Mouse (Mus musculus) thymus, adult 18-20 months (tissue): Measurements from ENCODE around the gene Dach1.

Experiments used
- DNase-seq, 2 experiments: peaks; one replicate each; pipeline ENCODE4 v3.0.0; 2022; ENCODE audit warnings: mixed read lengths in 2 of 2

Dach1 gene

DNA sequence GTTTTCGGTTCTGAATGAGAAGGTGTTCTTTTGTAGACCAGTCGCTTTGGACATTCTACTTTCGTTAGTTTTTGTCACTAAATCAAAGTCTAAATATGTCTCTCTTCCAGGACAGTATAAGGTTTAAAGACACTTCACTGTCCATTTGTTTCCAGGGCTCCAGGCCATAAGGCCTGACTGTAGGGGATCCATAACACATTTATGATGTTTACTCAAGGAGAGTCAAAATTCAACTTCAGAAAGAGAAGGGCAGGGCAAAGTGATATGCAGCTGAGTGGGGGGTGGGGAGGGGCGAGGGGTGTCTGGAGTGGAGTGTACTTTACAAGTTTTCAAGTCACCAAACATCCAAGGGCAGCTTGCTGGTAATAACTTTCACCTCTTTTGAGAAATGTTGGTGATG lies 146.0 kb downstream of the Dach1 start:
- no peak for DNase-seq

DNA sequence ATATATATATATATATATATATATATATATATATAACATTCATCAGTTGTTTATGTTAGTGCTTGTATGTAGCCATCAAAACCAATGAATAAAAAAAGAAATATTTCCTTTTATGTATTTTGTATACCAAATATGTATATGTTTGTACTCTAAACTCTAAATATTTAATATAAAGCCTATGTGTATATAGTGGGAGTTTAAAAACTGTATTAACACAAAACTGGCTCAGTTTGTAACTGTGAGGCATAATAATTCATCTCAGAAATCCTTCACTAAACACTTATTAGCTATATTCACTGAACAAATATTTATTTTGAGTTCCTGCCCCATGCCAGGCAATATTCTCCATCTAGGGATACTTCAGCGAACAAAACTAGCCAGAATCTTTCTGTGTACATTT lies 155.5 kb downstream of the Dach1 start:
- DNase-seq = no peak

DNA sequence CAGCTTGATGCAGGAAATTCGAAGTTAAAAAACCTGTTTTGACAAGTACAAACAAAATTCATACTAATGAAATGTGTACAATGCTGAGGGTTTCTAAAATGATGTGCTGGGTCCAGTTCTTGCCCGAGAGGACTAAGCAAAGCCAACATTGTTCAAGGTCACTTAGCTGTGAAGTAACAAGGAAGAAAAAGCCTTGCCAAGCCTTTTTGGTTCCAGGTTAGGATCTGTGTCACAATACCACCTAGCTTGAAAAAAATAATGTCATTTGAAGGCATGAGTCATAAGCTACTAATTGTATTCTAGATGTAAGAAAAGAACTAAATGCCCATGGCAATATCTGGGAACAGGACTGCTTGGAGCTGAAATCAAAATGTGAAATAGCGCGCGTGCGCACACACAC lies 161.1 kb downstream of the Dach1 start:
- DNase-seq = no peak

DNA sequence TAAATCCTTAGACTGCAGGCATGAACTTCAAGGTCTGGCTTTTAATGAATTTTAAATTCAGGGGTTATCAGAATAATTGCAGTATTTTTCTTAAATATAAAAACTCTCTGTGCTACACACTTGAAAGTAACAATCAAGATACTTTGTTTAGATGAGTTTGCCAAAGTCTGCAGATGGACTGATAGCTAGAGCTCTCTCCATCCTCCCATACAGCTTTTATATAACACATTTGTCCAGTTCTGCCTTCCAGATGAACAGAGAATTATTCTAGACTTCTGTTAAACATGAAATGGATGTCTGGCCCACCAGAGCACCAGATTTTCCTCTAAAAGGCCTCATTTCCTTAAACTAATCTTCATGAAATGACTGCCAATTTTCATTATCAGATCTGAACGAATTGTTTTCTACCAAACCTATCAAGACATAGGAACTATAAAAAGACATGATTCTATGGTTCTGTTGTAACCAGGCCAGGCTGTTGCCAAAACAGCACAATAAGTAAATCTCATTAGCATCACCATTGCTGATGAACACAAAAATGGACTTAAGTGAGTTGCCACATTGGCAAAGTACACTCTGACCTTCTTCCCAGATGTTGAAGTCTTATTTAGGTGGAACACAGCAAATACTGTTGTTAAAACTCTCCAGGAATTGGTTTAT lies 167.4 kb downstream of the Dach1 start:
- DNase-seq = no peak

DNA sequence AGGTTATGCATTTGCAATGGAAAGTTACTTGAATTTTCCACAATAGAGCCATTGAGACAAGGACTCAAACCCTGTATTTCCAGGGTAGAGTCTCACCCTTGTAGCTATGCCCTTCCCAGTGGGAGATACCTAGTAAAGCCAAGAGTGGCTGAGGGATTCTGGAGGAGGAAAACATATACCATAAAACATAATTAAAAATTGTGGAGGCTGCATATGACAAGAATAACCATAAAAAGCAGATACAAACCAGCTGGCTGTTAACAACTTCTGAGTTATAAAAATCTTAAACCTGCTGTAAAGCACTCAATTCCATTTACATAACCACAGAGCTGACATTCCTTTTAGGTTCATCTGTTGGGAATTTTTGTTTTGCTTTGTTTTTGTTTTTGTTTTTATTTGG lies 171.0 kb downstream of the Dach1 start:
- no peak for DNase-seq

DNA sequence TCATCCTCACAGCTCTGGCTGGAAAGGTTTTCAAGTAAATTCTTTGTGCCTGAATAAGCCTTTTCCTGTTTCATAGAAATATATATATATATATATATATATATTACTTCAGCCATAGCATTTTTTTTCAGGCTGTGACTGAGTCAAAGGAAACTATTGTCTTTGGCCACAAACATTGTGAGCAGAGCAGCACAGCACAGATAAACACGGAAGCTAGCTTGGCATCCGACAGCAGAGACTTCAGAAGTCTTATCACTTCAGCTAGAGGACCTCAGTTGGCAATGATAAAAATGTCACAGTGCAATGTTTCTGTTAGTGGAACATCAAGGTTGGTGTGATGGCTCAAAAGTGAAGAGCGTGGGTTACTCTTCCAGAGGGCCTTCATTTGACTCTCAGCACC lies 186.3 kb downstream of the Dach1 start:
- no peak for DNase-seq

DNA sequence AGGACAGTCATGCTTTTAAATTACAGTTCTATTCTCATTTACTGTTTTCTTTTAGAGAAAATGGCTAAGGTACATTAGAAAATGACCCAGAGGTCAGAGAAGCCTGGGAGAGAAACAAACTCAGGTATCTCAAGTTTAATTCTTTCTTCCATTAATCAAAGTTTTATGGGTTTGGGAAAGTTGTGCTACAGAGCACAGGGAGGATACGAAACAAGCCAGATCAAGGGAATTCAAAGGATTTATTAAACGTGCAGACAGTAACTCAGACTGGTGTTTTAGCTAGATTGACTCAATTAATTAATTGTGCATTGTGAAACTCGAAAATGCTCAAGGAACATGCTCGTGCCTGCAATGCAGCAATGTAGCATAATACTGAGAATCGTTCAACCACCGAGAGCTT lies 186.9 kb downstream of the Dach1 start:
- DNase-seq = no peak

DNA sequence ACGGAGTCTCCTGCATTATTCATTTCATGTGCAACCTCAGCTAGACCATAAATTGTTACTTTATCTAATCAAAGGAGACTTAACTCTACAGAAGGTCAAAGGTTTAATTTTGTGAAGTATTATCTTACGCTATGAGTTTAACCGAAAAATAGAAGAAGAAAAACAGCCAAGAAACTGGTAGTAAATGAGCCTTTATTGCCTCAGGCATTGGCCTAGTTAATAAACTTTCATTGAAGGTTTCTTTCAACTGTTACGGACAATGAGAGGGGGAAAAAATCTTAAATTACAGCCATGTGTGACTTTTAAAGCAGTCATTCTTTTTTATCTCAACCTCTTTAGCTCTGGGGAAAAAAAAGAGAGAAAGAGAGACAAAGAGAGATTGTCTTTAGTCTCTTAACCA lies 188.7 kb downstream of the Dach1 start:
- DNase-seq = no peak

DNA sequence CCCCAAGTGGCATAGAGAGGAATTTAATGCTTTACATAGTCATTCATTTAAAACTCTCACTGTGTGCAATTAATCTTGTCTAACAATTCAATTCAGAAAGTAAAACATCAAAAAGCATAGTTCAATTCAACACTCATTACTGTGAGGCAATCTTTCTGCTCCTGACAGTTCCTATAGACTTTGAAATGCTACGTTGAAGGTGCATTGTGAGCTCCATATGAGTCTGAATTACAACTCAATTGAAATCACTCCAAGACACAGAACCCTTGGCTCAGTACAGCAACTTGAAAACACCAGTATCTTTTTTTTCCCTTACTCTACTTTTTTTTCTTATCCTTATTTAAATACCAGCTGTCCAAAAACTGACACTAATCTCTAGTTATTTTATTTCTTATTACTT lies 193.5 kb downstream of the Dach1 start:
- DNase-seq = no peak

DNA sequence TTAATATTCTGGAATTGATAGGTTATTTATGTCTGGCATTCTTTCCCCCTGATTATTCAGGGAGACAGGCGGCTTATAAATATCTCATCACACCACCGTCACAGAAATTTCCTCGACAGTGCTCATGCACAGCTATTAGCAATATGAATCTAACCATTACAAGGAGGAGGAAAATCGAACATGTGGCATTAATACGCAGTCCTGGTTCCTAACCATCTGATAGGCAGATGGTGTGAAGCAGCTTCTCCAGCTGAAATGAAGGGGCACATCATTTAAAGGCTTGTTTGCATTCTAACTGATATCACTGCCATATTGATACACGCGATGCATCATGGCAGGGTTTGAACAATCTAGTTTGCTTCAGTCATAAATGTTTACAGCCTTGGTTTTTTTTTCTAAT lies 194.1 kb downstream of the Dach1 start:
- no peak for DNase-seq

DNA sequence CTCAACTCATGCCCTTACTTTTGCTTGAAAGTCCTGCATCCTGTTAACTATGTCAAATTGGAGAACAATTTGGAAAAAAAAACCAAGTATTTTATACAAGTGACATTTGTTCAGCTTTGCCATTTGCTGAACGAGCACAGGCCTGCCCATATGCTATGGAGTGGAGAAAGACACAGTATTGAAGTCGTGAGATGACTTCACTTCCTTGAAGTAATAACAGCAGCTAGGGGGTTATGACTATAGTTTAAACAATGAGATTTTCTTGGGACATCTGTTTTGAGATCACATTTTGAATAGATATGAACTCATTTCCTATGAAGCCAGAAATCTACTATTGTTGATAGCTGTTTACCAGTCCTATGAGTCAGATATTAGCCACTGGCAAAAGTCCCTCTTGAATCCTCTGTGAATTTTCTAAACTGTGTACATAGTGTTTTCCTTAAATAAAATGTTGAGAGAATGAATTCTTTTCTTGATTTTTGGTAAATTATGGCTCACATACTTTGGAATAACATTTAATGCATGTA lies 205.0 kb downstream of the Dach1 start:
- no peak for DNase-seq

DNA sequence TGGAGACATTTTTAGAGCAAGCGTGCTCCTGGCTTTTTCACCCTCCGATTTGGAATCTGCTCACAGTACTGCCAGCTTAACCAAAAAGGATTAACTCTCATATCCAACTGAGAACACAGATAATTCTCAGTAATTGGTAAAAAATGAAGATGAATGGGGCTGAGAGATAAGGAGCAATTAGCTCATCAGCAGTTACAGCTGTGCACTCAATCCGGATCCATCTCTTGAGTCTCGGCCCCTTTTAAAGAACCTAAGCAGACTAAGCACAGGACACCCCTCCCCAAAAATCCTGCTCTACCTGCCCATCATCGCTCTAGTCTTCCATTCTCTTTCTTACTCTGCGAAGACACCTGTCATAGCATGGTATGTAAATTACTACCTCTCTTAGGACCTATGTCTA lies 205.9 kb downstream of the Dach1 start:
- DNase-seq = no peak

DNA sequence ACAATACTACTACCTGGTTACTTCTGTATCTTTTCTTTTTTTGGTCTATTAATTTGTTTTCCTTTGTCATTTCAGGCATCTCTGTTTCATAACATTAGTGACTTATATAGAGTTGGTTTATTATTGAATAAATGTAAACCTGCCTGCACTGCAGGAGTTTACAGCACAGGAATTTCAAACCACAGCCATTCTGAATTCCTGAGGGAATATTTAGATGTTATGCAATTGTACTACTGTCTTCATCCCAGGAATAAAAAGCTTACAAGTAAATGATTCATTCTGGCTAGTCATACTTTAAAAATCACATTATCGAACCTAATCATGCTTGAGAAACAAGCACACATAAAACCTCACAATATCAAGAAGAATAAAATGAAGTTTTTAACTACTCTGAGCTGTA lies 213.2 kb downstream of the Dach1 start:
- no peak for DNase-seq

DNA sequence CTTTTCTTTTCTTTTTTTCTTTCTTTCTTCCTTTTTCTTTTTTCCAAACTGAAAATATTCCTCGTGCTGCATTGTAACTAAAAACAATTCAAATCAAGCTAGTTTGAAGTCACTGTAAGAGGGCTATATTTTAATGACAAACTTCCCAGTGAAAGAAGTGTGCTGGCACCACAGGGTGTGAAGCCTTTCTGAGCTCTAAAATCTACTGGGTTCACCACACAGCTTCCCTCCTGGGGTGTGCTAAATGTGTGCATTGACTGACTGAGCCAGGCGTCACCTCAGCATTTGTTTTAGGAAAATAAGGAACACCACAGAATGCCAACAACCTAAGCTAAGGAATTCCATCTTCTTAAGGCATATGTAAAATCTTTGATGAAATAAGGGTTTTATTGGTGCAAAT lies 224.1 kb downstream of the Dach1 start:
- no peak for DNase-seq

DNA sequence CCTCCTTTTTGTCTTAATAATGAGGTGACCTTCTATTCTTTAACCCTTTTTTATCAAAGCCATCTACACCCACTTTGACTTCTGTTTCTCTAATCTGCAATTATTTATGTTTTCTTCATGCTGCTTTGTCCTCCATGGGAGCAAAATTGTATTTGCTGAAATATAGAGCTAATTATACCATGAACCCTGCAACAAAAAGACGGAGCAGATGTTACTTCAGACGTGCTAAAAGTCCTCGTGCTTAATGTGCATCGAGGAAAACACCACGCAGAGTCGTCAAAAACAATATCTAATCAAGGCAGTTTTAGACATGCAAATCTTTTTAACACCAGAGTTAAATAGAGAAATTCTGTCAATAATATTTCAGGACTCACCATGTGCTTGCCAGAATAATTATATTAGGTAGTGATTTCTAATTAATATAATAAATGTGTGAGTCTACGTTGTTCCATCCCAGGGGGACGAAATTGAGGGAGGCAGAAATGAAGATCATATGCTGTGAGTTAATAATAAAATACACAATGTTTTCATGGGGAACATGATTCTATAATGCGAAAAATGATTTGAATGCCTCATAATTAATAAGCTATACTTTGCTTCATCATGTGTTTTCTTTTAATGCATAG lies 224.8 kb downstream of the Dach1 start:
- DNase-seq = no peak

DNA sequence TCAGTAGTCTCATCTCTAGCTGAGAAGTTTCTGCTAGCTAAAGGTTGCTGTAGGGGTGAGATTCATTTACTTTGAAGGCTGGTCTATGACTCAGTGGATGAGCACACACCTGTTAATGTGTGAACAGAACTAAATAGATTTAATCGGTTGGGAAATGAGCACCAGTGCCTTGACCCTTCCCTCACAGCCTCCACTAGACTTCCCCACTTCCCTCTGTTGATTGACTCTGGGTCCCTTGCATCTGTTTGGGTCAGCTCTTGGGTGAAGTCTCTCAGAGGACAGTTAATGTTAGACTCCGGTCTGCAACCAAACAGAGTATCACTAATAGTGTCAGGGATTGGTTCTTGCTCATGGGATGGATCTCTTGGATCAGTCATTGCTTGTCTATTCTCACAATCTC lies 227.2 kb downstream of the Dach1 start:
- no peak for DNase-seq

DNA sequence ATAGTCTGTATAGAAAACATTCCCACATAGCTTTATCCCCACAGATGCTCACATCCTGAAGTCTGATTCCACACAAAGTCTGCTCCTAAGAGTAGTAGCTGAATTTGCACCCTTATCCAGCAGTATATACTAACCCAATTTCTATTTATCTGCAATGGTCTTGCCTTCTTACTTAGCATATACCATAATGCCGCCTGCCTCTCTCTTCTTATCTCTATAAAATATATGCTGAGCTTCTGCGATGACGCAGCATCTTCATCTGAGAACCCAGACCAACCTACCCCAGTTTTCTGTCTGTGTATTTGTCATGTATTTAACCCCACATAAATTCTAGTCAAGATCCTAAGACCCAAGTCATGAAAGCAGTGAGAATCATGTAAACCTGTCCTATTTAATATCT lies 272.9 kb downstream of the Dach1 start:
- no peak for DNase-seq

DNA sequence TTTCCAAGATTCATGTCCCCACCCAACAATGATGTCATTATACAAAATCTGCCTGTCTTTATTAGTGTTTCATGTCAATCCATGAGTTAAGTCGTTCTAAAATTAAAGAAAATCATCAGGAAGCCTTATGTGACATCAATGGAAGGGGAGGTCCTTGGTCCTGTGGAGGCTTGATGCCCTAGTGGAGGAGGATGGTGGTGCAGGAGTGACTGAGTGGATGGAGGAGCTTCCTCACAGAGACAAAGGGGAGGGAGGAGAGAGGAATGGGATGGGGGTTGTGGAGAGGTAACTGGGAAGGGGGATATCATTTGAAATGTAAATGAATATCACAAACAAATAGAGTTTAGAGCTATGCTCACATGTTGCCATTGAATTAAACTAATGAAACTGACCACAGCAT lies 287.6 kb downstream of the Dach1 start:
- no peak for DNase-seq

DNA sequence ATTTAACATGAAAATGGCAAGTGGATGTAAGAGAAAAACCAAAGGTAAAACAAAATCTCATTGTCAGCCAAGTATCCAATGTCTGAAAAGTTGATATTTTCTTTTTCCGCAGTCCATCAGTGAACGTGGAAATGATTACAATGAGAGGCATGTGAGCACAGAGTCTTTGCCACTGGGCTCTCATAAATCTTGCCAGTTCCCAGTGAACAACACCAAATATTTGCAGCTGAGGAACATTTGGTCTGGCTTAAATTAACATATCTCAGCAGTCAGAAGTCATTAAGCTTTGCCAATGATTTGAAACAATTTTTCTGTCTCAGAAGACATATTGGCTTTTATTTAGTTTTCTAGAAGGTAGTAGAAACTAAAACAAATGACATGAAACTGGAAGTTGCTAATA lies 298.6 kb downstream of the Dach1 start:
- no peak for DNase-seq

DNA sequence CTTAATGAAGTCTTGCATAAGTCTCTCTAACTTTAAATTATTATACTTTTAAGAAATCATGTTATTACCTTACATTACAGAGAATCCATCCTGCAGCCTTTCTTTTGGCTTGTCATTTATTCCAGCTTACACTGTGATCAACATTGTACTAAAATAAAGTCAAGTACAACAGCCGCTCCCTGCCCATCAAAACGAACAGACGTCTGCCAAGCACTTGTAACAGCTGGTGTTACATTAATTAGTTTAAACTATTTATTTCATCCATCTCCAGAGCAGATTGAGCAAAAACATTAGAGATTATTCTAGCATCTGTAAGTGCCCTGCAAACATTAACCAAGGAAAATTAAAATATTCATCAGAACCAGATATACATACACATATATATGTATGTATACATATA lies 311.2 kb downstream of the Dach1 start:
- DNase-seq = no peak

DNA sequence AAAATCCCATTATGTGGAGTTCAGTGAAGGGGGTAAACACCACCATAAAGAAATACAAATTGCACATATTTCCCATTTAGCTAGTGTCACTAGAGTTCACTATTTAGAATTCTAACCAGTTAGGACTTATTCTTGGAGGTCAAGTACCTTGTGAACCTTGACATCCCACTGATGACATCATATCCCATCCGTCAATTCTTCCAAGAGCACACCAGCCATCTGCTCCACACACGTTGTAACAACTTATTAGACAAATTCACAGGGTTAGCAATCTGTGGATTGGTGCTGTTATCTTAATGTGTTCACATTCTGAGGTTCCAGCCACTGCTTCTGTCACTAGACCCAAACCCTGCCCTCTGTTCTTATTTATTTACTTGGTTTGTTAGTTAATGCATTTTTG lies 312.3 kb downstream of the Dach1 start:
- no peak for DNase-seq

DNA sequence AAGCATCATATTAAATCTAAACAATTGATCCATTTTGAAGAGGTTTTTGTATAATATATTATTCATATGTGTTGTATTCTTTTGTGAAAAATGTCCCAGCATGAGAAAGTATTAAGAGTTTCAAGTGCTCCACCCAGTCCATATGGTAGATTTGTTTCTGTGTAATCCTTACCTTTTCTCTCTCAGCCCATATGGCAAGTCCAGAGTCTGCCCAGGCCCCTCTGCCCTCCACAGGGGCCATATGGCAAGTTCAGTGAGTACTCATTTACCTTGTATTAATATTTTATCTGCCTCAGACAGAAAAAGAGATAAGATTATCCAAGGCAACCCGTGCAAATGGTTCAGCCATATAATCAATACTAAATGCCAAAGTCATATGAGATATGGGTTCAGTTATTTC lies 314.2 kb downstream of the Dach1 start:
- no peak for DNase-seq

DNA sequence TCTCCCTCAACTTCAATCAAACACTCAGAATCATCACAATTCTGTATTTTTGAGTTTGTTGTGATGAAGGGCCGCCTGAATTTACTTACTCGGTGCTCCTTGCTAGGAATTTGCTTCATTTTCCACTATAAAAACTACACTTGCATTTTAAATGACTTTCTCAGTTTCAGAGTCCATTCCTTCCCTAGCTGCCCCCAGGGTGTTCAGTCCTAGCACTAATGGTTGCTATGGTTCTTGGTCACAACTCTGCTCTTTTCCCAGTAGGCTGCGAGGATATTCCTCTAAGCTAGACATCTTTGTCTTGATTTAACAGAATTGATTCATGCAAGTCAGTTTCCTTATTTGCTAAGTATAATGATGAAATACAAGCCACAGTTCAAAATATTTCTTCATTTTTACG lies 319.1 kb downstream of the Dach1 start:
- DNase-seq = no peak

DNA sequence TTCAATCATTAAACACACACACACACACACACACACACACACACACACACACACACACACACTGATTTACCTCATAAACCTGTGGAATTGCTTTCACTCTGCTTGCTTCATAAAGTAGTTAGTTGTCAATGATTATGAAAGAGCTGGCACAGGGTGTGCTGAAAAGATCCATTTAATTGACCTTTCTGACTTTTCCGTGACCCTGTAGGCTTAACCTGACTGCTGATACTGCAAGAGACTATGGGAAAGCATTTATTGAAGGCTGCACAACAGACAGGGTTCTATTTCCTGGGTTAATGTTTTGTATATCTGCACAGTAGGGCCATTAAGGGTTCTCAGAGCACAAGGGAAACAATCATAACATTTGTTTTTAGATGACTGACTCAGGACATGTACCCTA lies 321.9 kb downstream of the Dach1 start:
- DNase-seq = no peak

DNA sequence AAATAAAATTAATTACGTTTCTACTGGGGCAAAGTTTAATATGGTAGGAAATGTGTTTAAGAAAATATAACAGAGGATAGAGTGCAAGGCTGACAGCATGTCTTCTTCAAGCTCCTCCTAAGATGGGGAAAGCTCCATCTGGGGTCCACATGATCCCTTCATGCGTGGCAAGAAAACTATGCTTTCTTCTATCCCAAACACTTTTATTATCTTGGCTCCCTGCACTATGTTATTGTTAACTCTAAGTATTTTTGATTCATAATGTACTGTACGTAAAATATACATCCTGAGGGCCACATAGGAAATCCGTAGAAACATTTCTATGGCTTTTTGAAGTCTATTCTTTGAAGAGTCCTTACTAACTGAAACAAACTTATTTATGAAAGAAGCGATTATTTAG lies 330.3 kb downstream of the Dach1 start:
- DNase-seq = no peak
